Mouse (Mus musculus): ENCODE measurements around the gene Slc39a9.

The Slc39a9 gene

DNA sequence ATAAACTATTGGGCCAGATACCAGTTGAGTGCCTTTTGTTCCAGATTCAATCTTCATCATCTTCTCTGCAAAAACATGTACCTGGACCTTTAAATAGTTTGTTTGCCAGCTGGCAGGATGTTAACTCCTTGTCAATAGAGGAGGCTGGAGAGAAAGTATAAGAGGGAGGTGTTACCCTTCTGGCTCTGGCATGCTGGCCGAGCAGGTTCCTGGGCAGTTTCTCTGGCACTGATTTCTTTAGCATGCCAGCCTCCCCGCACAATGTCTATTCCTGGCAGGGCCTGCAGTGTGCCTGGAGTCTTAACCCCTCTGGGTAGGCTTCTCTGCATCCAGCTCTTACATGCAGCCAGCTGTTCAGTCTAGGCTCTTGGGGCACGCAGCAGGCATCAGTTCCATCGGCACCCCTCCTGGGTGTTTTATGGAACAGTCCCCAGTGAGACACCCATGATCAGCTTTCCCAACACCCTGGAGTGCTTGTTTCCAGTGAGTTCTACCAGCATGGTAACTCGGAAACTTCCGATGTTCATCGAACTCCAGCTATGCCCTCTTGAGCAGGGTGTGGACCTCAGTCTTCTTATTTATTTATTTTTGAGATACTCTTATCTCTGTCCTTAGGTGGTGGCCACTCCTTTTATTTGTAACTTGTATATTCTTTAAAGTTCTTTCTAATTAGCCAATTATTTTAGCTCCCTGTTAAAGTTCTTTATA lies 10.4 kb downstream of the Slc39a9 start:
- peak; percentile 39 to 57 for DNase-seq (ENCODE audit: low spot score in 2 of 2)

DNA sequence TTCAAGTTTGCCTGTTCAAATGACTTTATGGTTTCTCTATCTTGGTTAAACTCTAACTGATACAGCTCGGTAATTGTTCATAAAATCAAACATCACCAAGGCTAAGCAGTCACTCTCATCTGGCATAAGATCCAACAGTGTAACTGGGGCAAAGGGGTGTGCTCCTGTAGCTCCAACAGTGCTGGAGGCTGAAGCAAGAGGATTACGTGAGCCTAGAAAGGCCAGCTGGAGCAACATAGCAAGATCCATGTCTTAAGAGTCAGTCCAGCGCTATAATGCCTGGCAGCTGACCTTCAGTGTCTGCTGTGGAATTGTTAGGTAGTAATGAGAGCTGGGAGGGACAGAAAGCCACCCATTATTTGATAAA lies 11.0 kb downstream of the Slc39a9 start:
- DNase-seq (ENCODE audit: low spot score in 2 of 2), result no peak

DNA sequence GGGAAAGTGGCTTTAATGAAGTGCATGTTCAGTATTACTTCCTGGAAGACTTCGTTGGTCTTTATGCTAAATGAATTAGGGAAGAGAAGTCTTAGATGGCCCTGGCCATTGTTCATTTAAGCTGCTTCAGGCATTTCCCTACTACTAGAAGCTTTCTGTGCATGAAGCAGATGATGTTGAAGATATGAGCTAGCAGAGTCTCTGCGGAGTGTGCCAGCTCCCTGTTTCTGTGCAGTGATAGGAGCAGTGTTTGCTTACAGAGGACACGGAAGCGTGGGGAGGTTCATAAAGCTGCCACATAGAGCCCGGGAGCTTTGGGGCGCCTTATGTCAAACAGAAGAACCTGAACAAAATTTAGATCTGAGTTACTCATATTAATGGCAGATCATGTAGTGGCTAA lies 15.0 kb downstream of the Slc39a9 start:
- no peak for DNase-seq (ENCODE audit: low spot score in 2 of 2)

DNA sequence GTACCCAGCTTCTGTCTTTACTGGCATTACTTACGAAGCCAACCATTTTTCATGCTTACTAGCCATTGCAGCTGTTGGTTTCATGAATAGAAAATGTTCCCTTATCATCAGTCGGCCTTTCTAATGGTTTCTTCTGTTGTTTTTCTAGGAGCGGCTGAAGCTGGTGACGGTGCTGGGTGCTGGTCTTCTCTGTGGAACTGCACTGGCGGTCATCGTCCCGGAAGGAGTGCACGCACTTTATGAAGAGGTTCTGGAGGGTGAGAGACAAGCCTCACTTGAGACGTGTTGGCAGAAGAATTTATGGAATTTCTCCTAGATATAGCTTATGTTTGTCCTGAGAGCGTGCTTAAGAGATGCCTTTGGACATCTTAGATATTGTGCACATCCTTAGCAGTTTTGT lies 18.6 kb downstream of the Slc39a9 start:
- DNase-seq (ENCODE audit: low spot score in 2 of 2), result no peak

DNA sequence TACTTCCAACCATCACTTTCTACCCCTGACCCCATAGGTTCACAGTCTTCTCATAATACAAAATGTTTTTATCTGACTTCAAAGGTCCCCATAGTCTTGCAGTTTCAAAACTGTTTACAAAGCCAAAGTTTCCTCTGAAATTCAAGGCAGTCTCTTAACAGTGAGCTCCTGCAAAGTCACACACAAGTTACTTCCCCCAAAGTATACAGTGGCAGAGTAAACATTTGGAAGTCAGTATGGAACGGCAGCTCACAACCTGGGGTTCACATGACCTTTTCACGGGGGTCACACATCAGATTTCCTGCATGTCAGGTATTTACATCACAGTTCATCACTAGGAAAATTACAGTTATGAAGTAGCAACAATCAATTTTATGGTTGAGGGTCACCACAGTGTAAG lies 20.3 kb downstream of the Slc39a9 start:
- no peak for DNase-seq (ENCODE audit: low spot score in 2 of 2)

DNA sequence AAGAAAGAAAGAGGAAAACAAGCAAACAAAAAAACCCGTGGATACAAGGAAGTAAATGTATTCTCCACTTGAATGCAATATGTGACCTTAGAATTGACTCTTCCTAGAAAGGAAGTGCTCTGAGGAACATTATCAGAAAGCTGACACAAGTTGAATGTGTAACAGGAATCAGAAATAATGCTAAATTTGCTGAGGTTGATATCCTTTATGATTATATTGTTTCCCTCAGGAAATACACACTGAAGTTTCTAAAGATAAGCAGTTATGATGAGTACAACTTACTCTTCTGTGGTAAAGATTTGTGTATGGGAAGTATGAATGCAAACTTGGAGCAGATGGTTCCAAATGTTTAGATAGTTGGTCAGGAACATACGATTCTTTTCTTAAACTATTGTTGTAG lies 24.7 kb downstream of the Slc39a9 start:
- no peak for DNase-seq (ENCODE audit: low spot score in 2 of 2)

DNA sequence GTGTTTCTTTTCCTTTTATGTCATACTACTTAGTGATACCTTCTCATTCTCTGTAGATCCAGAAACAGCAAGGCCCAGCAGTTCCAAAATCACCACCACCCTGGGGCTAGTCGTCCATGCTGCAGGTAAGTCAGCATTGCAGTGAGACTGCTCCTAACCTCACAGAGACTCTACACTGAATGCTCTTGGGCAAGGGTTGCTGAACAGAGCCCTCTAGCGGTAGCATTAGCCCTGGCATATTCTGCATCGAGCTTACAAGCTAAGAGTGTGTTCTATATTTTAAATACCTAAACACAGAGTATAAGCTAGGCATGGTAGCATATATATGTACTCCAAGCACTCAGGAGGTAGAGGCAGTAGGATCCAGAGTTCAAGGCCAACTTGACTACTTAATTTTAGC lies 29.5 kb downstream of the Slc39a9 start:
- DNase-seq (ENCODE audit: low spot score in 2 of 2), result no peak

DNA sequence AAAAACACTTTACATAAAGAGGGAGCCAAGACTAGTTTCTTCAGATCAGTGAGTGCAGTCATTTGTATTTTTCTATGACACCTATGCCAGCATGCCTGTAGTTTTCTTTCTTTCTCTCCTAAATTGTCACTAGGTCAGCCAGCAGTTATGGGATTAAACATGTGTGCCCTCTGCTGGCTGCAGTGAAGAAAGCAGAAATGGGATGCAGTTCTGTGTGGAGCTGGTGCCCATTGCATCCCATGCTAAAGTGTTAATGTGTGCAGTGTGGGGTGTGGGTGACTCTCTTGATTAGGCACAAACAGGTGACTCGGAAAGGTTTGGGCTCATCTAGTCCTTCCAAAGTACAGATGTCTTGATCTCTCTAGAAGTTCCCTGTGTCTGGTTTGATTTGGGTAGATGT lies 37.7 kb downstream of the Slc39a9 start:
- no peak for DNase-seq (ENCODE audit: low spot score in 2 of 2)

DNA sequence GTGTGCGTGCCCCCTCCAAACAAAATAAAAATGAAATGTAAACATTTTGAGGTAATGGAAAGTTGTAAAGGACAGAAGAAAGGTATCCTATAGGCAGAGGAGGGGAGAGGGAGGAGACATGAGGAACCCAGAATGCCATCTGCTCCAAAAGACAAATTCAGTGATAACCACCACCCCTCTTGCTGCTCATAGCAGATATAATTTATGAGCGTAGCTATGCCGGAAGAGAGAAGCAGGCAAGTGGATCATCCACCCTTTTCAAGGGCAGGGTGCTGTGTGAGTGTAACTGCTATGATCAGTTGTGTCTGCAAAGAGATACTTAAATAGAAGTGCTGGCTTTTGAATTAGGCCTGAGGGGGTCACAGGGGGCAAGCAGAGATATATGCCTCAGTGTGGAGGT lies 39.9 kb downstream of the Slc39a9 start:
- DNase-seq (ENCODE audit: low spot score in 2 of 2), result no peak

DNA sequence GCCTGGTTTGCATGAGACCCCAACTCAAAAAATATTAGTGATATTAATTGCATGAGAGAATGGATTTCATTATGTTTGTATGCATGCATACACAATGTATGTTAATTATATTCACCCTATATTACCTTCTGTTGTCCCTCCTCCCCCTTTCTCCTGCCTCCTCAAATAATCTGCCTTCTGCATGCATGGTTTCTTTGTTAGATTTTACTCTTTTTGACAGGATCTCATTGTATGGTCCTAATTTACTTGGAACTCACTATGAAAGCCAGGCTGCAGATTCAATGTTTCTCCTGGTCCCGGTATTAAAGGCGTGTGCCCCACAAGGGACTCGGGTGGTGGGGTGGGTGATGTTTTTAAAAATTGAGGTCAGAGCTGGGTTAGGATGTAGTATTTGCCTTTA lies 40.6 kb downstream of the Slc39a9 start:
- no peak for DNase-seq (ENCODE audit: low spot score in 2 of 2)

DNA sequence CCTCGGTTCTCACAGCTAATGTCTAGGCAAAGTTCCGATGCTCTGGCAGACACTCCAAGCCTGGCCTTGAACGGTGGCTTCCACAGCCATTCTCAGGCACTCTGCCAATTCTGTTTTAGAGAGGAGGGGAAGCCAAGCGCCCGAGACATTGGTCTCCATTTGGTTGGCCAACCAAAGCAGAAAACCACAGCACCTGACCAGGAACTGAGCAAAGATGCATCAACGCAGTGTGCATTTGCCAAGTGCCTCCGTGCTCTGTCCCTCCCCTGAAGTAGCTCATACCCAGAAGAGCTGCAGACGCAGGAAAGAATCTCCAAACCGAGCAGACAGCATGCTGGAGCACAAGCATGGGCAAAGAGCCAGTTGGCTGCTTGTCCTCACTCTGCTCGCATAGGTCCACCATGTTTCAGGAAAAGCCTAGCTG lies 44.1 kb downstream of the Slc39a9 start:
- no peak for DNase-seq (ENCODE audit: low spot score in 2 of 2)

DNA sequence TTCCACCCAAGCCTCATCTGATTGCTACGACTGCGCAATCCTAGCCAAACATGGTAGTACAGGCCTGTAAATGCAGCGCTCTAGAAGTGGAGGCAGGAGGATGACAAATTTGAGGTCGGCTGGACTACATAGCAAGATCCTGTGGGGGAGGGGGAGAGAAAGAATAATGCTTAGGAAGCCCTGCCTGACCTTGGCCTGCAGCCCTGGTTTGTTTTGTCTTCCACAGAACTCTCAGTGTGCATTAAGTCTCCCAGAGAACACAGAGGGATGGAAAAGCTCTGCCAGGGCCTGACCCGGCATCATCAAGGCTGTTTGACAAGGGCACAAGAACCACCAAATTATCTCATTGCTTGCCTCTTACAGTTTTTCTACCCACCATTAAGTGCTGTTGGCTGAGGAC lies 46.0 kb downstream of the Slc39a9 start:
- no peak for DNase-seq (ENCODE audit: low spot score in 2 of 2)

DNA sequence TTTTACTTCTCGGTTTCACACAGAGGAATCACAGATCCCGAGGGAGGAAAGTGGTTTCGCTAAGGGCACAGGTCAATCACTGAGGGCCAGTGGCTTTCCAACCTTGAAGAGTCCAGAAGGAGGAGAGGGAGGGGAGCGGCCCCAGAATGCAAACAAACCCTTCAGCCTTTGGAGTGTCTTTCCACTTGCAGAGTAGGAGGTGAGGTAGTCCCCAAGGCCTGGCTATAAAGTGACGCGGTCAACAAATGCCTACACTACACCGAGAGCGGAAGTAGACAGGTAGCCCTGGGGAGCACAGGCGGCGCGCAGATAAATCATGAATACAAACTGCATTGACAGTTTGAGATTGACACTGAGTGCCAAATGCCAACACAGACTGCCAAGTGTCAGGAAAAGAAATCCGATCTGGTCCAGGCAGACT lies 48.0 kb downstream of the Slc39a9 start:
- DNase-seq (ENCODE audit: low spot score in 2 of 2), result no peak

DNA sequence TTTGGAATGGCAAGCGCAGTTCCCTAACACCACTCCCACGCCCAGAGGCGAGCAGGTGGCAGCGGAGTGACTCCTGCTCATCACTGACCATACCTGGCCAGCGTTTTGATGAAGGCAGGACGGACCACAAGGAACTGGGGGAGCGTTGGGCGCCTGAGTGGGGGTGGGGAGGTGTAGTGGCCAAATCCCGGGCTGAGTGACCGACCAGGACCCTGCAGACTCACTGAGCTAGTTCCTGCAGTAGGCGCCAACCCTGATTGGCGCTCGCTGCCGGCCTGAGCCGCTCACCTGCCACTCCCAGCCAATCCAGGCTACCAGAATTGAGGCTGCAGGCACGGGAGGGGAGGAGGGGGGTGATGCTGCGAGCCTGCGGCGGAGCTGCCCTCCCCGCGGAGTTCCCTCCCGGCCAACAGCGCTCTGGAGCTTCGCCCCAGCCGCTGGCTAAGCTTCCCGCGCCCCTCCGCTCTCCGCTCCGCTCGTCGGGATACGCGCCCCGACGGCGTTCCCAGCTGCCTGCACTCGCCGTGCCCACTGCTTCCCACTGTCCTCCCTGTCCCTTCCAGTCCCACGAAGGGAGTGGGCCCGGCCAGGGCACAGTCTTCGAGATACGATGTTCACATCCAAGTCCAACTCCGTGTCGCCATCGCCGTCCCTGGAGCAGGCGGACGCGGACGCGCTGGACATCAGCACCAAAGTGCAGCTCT lies 48.7 kb downstream of the Slc39a9 start, which contains the start of gene Plekhd1:
Gene Plekhd1 (plus strand): TSS at position 323 of the 704 bp plus-strand sequence.
- peak; percentile 54 to 63 for DNase-seq (ENCODE audit: low spot score in 2 of 2)

DNA sequence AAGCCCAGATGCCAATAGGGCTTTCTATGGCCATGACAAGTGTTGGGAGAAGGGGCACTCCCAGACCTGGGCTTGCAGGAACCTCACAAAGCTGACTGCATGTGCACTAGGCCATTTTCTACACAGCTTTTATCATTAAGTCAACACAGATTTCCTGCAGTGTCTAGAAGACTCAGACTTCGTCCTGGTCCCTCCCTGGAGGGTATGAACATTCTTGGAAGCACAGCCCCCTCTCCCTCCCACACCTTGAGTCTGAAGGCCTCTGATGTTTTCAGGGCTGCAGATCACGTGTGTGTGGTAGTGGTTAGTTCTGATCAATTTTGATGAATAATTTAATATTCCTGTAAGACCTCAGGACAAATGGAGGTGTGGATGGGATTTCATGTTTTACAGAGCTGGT lies 50.0 kb downstream of the Slc39a9 start:
- no peak for DNase-seq (ENCODE audit: low spot score in 2 of 2)

DNA sequence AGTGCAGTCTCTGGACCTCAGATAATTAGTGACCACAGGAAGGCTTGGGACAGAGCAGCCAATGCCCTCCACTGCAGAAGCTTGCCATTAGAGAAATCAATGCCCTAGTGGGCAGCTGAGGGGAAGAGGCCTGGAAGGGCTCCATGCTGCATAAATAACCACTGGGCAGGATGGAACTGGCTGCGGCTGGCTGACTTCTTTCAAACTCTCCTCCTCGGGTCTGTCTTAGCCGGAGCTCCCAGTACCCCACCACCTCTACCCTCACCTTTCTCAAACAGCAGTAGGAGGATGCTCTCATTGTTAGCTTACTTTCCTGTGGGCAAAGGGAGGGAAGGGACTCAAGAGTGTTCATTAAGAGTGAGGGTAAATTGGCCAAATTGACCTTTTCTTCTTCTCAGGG lies 51.3 kb downstream of the Slc39a9 start:
- no peak for DNase-seq (ENCODE audit: low spot score in 2 of 2)

DNA sequence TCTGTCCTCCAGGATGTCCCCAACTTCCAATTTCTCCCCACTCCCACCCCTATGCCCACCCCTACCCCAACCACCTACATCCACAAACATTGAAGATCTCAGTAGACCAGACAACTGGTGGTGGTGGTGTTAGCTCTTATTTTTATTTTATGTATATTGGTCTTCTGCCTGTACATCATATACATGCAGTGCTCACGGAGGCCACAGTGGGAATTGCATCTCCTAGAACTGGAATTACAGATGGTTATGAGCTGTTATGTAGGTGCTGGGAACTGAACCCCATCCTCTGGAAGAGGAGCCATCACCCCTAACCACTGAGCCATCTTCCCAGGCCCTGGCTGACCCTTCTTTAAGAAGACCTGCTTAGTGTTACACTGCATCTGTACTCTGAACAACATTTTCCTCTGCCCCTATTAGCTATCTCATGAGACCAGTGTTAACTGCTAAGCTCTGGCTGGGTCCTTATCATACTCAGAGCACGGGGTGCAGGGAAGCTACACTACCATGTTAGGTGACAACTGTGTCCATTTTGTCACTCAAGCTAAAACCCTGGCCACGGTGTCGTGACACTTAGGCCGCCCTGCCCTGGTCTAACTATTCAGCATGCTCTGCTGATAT lies 55.0 kb downstream of the Slc39a9 start:
- DNase-seq (ENCODE audit: low spot score in 2 of 2), result no peak

DNA sequence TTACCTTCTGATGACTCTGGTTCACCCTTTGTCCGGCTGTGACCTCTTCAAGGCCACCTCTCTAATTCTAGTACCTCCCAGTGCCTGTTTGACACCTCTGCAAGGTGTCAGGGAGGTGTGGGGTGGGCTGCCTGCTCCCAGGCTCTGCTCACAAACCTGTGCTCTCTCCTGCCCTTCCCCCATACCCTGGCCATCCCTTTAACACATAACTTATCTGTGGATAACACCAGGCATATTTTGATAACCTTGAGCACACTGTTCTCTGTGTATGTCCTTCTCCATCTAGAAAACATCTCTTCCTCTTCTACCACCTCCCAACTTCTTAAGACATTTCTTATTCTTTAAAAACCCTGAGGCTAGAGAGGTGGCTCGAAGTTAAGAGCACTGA lies 55.5 kb downstream of the Slc39a9 start:
- DNase-seq (ENCODE audit: low spot score in 2 of 2), result no peak

DNA sequence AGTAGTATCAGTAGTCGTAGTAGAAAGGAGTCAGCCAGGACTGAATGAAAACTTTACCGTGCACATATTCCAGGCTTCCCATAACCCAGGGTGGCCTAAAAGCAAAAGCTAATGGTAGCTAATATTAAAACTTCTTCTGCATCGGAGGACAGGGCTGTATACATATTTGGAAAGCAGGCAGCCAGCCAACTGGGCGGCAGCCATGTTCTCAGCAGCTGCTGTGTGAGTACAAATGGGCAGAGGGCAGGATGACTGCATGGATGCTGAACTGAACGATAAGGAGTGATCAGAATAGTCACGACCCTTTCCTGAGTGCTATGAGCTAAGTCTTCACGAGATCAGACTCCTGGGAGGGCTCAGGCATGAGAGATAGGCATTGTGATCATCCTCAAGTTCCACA lies 57.6 kb downstream of the Slc39a9 start:
- DNase-seq (ENCODE audit: low spot score in 2 of 2), result no peak

DNA sequence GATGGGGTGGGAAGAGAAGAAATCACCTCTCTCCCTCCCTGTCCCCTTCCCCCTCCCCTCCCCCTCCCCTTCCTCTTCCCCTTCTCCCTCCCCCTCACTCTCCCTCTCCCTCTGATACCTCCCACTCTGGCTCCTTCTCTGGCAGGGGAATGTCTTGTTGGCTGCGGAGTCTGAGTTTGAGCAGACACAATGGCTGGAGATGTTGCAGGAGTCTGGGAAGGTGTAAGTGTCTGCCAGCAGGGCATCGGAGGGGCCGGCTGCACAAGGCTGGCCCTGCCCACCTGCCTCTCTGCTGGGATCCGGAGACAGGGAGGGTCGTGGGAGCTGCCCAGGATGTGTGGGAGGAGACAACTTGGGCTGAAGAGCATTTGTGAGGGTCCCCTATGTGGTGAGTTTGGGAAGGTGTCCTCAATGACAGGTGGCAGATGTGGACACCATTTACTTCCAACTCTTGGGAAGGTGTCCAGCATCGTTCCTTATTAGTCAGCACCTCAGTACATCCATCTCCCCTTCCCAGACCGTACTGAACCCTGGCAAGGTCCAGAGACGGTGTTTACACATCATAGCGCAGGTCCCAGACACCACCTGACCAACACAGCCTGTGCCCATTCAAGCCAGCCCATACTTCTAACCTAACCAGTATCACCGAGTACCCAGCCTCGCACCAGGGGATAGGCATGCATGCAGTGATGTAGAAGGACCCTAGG lies 62.7 kb downstream of the Slc39a9 start:
- no peak for DNase-seq (ENCODE audit: low spot score in 2 of 2)

DNA sequence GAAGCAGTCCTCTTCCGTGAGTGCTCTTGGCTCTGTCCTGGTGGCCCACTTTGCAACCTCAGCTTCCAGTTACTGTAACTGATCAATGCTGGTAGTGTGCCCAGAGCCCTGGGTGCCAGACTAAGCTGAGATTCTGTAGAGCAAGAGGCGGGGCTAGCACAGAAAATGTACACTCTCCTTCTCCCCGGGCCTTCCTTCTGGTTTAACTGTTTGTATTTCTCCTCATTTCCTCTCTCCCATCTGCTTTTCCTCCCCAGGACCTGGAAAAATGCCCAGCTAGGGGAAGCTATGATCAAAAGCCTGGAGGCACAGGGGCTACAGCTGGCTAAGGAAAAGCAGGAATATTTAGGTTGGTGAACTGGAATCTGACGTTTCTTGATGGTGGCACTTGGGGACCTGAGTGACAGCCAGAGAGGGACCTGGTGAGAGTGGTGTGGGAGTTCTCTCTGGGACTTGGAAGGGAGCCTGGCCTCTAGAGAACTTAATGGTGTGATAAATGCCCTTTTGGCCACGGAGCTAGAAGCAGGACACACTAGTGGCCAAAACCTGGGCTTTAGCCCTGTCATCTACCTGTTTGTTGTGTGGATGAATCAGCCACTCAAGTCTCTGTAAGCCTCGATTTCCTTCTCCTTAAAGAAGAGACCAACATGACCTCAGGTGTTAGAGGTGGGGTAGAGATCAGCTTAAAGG lies 63.4 kb downstream of the Slc39a9 start:
- no peak for DNase-seq (ENCODE audit: low spot score in 2 of 2)

DNA sequence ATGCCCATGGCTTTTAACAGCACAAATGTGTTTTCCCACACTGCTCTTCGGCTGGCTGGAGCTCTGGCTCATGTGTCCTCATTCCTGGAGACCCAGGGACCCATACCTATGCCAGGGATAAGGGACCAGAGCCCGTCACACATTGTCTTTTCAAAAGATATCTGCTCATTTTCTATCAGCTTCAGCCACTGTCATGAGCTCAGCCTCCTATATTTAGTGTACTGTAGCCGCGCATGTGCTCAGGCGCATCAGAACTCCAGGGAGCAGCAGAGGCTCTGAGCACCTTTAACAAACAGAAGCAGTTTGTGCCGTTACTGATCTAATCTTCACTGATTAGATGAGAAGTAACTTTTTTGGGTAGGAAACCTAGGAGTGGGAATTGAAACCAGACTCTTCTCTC lies 72.2 kb downstream of the Slc39a9 start:
- DNase-seq (ENCODE audit: low spot score in 2 of 2), result no peak

Measured in urinary bladder, adult 18-20 months (tissue).